ENCODE assay signal across 17 mouse cellular contexts in genomic region chr11:87758161-87758911, GRCm38 (mm10). TPM values are rescaled to one million over a fixed set of nuclear protein-coding genes. Genes with fewer than 3 reads are reported as not detected.
A peak's percentile ranks its signal among the peaks of the same experiment; 100 is the strongest.
DNase-seq lines count a peak whose midpoint lies in the region; ATAC-seq and TF ChIP-seq lines count a peak whose summit lies in the region.
"Had no signal": no experiment of that assay in that cellular context is flagged by ENCODE, and none has a peak within 500 bp of the region (broad histone marks: within the 10 kb centered on the region; RNA-seq: fewer than 3 reads in every experiment).

No protein-coding gene starts in this region.

- WGBS in liver, embryonic 13.5 days (ENCODE audit: insufficient replicate concordance), result 21% methylated on average over 7 of the region's 7 CpGs

- peak overlapping the region; percentile 96 for H3K4me3 ChIP-seq in G1E (ENCODE audit: low read depth, low read length)
- peak overlapping the region; percentile 83 for H3K4me3 ChIP-seq in liver, embryonic 13.5 days (replicated peaks)
- H3K4me3 ChIP-seq: lung, embryonic 15.5 days had no signal

- ATAC-seq in G1E (ENCODE audit: extremely low read depth, insufficient number of reproducible peaks, low FRiP score, poor library complexity, severe bottlenecking), result 0 out of 2 replicates have a peak, but pooled peaks have one; percentile 0
- ATAC-seq in liver, embryonic 13.5 days (ENCODE audit: low read depth), result peak; percentile 24
- ATAC-seq: intestine, postnatal 0 days; midbrain, embryonic 16.5 days had no signal

- peaks cover 23% of the 10 kb centered on the region for H3K27me3 ChIP-seq in G1E (ENCODE audit: insufficient read depth, low read length)
- peaks cover 33% of the 10 kb centered on the region for H3K27me3 ChIP-seq in liver, embryonic 13.5 days
- no peaks in the 10 kb centered on the region for H3K27me3 ChIP-seq in splenic B cell, adult 2 months (ENCODE audit: control insufficient read depth, insufficient read depth, low read length, poor library complexity, severe bottlenecking)

- no peak for TF ChIP-seq CTCF in G1E (IDR thresholded peaks at IDR 0.05; ENCODE audit: low read depth, low read length)

- H3K36me3 ChIP-seq in G1E (replicated peaks), result peaks cover 19% of the 10 kb centered on the region
- peaks cover 23% of the 10 kb centered on the region for H3K36me3 ChIP-seq in liver, embryonic 13.5 days
- H3K36me3 ChIP-seq in splenic B cell, adult 2 months (ENCODE audit: control insufficient read depth, insufficient read depth, low read length, poor library complexity, severe bottlenecking), result peaks cover 27% of the 10 kb centered on the region
- H3K36me3 ChIP-seq: lung, embryonic 15.5 days had no signal

- H3K4me1 ChIP-seq in G1E (ENCODE audit: insufficient read depth, low read depth, low read length), result peaks cover 39% of the 10 kb centered on the region
- H3K4me1 ChIP-seq in liver, embryonic 13.5 days (replicated peaks), result peaks cover 57% of the 10 kb centered on the region

- peak overlapping the region; percentile 98 for H3K9ac ChIP-seq in liver, embryonic 13.5 days
- H3K9ac ChIP-seq: lung, embryonic 15.5 days had no signal

- DNase-seq in B cell, adult 2 months, result peak; percentile 57 to 59
- DNase-seq in G1E (ENCODE audit: low spot score), result no peak
- DNase-seq in liver, embryonic 13.5 days, result peak; percentile 61
- DNase-seq in splenic B cell, adult 2 months (ENCODE audit: low read depth, low spot score), result peak; percentile 66
- DNase-seq in right cerebral cortex, postnatal 14 days, result no peak
- DNase-seq in ovary, postnatal 14 days (ENCODE audit: low spot score), result no peak
- DNase-seq in kidney, postnatal 36 days, result no peak
- DNase-seq: adrenal gland, adult 2 months; cerebellum, adult 11 months; embryo, embryonic 11 days; heart, adult 18-20 months had no signal

- peaks cover under 1% of the 10 kb centered on the region for H3K9me3 ChIP-seq in G1E (replicated peaks)
- H3K9me3 ChIP-seq in liver, embryonic 13.5 days (replicated peaks), result no peaks in the 10 kb centered on the region
- H3K9me3 ChIP-seq: lung, embryonic 15.5 days had no signal

- peak overlapping the region; percentile 100 for H3K27ac ChIP-seq in liver, embryonic 13.5 days
- H3K27ac ChIP-seq: lung, embryonic 15.5 days had no signal

- peak overlapping the region; percentile 88 for H3K4me2 ChIP-seq in liver, embryonic 13.5 days
- H3K4me2 ChIP-seq: lung, embryonic 15.5 days had no signal

RNA-seq across cellular contexts. Expression of gene Tspoap1, which starts 2.0 kb away (rescaled TPM):
- 3.9 and 9.9 TPM in 2 replicates for total RNA-seq in G1E (2014; fragmentation: Nextera tagmentation)
- 17.4 and 21.2 TPM in 2 replicates for total RNA-seq in G1E (2017)
- 10.2 and 10.4 TPM in 2 replicates for polyA plus RNA-seq in G1E (2012)
- polyA plus RNA-seq in liver, embryonic 13.5 days (2015; fragmentation: Nextera tagmentation; extraction: Ambion mirVana), result 2.7 and 3.1 TPM in 2 replicates

RNA-seq across cellular contexts. Expression of gene Supt4a, which starts 21.0 kb away (rescaled TPM):
- total RNA-seq in G1E (2014; fragmentation: Nextera tagmentation), result 64.1 and 95.8 TPM in 2 replicates
- 155 and 172 TPM in 2 replicates for total RNA-seq in G1E (2017)
- 14.7 and 15.4 TPM in 2 replicates for polyA plus RNA-seq in G1E (2012)
- polyA plus RNA-seq in liver, embryonic 13.5 days (2015; fragmentation: Nextera tagmentation; extraction: Ambion mirVana), result 219 and 233 TPM in 2 replicates

RNA-seq across cellular contexts. Expression of gene Mpo, which starts 35.0 kb away (rescaled TPM):
- total RNA-seq in G1E (2014; fragmentation: Nextera tagmentation) (not detected in 2 replicates), G1E (2017) (0.05 and 0.70 TPM in 2 replicates)
- polyA plus RNA-seq in G1E (2012), result 1.6 and 1.7 TPM in 2 replicates
- polyA plus RNA-seq in liver, embryonic 13.5 days (2015; fragmentation: Nextera tagmentation; extraction: Ambion mirVana), result 276 and 298 TPM in 2 replicates
- total RNA-seq: heart, adult 18-20 months; heart, postnatal 25 days; left cerebral cortex, postnatal 14 days had no signal
- polyA plus RNA-seq: adrenal gland, adult 2 months; frontal cortex, adult 2 months had no signal

Comparison
In these comparisons a context has a peak if more than half of its experiments do, and no peak if none do; other contexts are left out.
1. DNase-seq: peak in B cell, adult 2 months (2 of 2), liver, embryonic 13.5 days (single experiment) and splenic B cell, adult 2 months (single experiment); none in G1E (single experiment), right cerebral cortex, postnatal 14 days (single experiment), ovary, postnatal 14 days (single experiment) and kidney, postnatal 36 days (0 of 2).
2. RNA of gene Supt4a, which starts 21.0 kb away (polyA plus RNA-seq): 219 to 233 TPM in liver, embryonic 13.5 days; 14.7 to 15.4 TPM in G1E; every median in the first group is over 10 times any median in the second.
3. RNA of gene Mpo, which starts 35.0 kb away (polyA plus RNA-seq): 276 to 298 TPM in liver, embryonic 13.5 days; 1.6 to 1.7 TPM in G1E; every median in the first group is over 100 times any median in the second.